Mouse (Mus musculus): ENCODE data around the gene Kalrn.

Gene Kalrn

DNA sequence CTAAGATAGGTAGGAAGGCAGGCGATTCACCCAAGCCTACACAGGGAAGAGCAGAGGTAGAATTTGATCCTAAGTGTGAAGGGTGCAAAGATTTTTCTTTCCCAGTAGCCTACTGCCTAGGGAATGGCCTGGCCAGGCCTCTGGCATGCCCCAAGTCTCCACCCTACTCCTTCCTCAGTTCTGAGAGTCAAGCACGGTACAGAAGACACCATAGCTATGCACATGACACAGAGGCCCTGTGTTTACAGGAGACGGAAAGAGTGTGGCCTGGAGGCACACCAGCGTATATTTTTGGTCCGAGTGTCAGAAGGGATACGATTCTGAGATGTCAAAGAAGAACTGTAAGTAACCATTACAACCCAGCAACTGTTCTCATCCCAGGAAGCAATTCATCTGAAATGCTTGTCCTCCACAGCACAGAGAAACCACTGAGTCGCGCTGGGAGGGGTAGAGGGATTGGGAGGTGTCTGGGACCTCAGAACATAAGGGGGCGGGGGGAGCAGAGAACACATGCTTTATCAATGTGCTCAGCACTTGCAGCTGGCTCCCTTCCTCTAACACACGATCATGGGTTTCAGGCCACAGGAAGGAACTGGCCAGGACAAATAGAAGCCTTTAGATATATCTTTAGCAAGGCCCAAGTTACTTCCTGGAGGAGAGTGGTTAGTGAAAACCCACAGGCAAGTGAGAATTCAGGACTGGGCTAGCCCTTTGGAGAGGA, 536.8 kb downstream of the Kalrn start:
- CTCF ChIA-PET = no interaction called here

DNA sequence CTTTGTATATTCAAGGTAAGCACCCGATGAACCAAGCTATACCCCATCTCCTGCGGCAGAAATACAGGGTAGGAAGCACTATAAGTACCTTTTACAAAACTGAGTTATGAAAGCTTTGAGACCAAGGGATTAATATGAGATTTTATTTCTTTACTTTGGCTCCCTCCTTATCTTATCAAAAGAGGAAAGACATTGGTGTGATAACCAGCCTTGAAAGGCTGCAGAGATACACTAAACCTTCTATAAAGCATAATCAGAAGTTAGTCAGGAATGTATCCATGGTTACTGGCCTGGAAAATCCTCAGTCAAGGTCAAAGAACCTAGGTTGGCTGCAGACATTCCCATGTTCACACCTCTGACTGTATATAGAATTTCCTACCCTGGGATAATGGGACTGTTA, 537.6 kb downstream of the Kalrn start:
- CTCF ChIA-PET = no interaction called here

GRCm38 (mm10) chr16:34034267-34034666, 539.1 kb downstream of the Kalrn start:
- CTCF ChIA-PET = no interaction called here

DNA sequence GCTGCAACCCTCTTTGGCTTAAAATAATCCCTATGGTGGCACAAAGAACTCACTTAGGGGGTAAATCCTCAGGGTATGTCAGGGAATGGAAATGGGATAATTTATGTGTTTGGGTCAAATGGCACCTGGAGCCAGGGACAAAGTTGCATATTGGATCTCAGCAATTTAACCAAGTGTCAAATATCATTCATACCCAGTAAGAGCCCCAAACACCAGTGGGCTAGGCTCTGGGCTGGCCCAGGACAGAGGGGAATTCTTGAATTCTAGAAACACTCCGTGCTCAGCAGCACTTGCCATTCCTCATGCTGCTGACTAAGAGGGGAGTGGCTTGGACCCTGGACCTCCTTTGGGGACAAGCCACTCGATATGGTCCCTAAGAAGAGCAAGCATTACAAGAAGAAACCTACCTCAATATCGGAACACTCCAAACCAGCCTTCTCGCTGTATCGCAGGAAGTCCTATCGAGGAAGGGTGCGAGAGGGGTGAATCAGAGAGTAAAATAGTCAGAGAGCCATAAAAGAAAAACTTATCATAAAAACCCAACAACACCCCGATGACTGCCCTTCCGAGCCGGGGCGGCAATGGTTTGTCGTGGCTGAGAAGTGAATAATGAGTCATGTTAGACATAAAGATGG, 541.2 kb downstream of the Kalrn start:
- CTCF ChIA-PET = no interaction called here

- CTCF ChIA-PET = no interaction called here
These were observed 541.8 kb downstream of the Kalrn start for GRCm38 (mm10) chr16:34031565-34031964.

GRCm38 (mm10) chr16:34030379-34030778, 543.0 kb downstream of the Kalrn start:
- CTCF ChIA-PET = no interaction called here

DNA sequence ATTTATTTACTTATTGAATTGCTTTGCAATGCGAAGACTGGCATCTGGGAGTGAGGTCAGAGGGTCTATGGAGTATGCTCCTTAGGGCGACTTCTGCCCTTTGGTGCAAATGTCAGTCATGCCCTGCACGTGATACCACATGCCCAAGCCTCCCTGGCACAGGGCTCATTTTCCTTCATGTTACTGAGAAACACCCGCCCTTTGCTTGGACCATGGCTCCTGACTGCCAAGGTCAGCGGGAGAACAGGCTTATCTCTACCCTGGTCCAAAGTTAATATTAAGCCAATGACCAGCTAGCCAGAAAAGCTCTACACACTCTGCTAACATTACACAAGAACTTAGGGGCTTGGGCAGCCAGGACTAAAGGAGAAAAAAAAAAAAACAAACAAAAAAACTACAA, 543.5 kb downstream of the Kalrn start:
- CTCF ChIA-PET = interaction anchor here (0.7 kb wide), 1 partner anchor 101 kb away, joined by 4 read pairs; no protein-coding TSS in a partner anchor

- CTCF ChIA-PET = no interaction called here
These were observed 556.1 kb downstream of the Kalrn start for GRCm38 (mm10) chr16:34017241-34017640.

DNA sequence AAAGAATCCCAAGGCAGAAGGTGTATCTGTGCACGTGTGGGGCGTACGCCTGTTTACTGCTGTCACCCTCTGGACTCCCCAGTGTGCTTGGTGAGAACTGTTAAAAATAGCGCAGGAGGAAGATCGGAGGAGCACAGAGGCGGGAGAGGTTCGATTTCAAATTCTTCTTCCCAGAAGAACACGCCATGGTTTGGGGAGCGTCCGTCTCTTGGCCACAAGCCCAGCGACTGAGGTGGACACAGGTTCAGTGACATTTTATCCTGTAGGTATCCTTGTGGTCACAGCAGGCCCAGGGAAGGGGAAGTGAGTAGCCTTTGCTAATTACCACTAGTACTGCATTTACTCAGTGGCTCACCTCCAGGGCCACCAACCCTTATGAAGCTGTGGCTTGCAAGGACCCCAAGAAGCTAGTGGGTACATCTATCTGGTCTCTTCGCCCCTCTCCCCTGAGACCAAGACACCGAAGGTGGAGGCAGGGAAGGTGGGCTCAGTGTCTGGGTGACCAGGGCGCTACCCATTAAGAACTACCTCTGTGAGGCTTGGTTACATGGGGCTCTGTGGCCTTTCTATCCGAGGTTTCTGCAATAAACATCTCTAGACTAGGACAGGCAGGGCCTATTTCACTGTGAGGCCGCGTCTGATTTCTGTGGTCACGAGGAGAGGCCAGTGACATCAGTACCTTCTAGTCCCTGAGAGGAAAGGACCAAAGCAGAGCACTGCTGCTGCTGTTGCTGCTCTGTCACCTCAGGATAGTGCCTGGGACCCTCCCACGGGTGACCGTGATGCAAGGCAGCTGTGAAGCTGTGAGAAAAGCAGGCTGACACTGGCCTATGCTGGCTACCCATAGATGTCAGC, 561.1 kb downstream of the Kalrn start:
- CTCF ChIA-PET = no interaction called here

- CTCF ChIA-PET = no interaction called here
These were observed 563.8 kb downstream of the Kalrn start for GRCm38 (mm10) chr16:34009567-34009966.

- CTCF ChIA-PET = no interaction called here
These were observed 567.3 kb downstream of the Kalrn start for GRCm38 (mm10) chr16:34005986-34006385.

DNA sequence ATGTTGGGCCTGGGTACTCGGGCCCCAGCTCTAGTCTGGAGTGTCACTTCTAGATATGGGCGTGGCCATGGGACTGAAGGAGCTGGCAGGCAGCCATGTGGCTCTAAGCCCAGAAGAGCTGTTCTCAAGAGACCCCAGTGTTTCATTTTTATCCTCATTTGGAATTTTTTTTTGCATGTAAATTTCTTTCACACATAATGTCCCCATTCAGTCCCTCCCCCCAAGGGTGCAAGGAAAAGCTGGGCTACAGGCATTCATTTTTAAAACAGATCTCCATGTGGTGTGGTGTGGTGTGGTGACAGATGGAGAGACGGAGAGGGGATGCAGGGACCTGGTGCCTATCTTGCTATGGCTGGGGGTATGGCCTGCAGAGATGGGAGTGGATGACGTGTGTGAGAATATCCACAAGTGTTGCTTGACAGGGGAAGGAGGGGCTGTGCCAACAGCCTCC, 569.2 kb downstream of the Kalrn start:
- CTCF ChIA-PET = no interaction called here

DNA sequence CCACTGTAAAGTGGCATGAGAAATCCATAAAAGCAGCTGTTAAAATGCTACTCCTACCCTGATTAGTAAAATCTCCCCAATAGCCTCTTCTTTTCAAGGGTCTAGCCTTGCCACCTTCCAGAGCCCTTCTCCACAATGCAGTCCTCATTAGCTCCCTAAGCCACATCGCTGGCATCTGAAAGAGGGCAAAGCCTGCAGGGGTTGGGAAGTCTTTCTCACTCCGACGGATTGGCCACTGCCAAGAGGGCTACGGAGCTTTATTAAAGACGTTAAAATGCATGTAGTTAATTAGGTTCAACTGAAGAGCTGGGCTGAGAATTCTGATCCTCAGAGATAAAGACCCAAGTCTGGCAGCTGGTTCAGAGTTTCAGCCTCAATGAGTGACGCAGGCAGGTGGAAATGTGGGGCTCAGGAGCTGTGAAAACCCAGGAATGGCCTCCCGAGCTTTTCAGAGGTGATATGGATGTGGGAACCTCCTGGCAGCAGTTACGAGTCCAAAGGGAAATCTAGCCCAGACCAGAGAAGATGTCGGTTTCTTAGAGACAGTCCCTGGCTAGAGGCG, 569.7 kb downstream of the Kalrn start:
- CTCF ChIA-PET = no interaction called here

DNA sequence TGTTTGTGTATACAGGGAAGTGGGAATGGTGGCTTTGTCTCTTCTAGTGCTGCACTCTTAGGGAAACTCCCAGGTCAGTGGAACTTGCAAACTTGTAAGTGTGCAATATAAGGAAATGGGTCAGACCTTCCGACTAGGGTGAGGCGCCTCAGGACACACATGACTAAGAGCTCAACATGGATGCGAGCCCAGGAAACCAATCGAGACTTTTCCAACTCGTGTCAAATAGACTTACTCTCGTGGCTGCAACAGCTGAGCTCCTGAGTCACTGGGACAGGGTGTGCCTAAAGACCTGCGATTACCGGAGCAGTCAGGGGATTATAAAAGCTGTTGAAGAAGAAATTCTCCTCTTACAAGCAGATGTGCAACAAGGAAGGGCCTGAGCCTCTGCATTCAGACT, 572.6 kb downstream of the Kalrn start:
- CTCF ChIA-PET = interaction anchor here (1.0 kb wide), 1 partner anchor 12 kb away, joined by 3 read pairs; no protein-coding TSS in a partner anchor

- CTCF ChIA-PET = interaction anchor here (0.8 to 1.4 kb wide), 4 partner anchors 15 to 118 kb away, joined by 3 to 5 read pairs (median 4); no protein-coding TSS in a partner anchor
These were observed 573.9 kb downstream of the Kalrn start for GRCm38 (mm10) chr16:33999388-33999787.

DNA sequence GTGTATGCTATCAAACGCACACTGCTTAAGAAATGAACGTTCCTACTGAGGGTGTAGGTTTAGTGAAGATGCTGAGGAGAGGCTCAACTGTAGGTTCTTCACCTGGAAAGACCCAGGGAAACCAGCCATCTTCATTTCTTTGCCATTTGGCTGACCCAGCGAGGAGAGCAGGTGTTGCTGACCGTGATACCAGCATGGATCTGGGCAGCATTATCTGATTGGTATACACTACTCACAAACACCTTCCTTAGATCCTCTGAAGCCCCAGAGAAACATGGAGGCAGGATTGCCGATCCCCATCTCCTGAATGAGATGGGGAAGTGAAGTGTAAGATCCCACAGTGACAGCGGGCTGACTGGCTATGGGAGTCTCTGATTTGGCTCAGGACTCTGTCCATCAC, 575.3 kb downstream of the Kalrn start:
- CTCF ChIA-PET = no interaction called here

DNA sequence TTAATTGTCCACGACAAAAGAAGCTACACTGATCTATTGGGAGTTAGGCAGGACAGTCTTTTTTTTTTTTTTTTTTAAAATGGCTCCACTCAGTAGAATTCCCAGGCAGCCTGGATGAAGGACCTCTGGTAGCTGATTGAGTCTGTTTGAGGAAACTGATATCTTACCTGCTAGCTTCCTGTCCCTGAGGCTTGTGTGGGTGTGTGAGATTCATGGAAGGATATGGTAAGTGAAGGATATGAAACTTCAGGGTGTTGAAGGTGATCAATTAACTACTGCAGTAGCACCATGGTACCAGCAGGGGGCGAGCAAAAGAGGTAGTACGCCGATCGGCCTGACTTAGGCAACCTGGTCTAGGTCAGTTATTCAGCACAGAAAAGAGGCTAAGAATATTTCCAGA, 577.3 kb downstream of the Kalrn start:
- CTCF ChIA-PET = interaction anchor here (0.5 to 2.6 kb wide), 2 partner anchors 23 to 118 kb away, joined by 3 to 22 read pairs; no protein-coding TSS in a partner anchor

- CTCF ChIA-PET = interaction anchor here (2.6 kb wide), 1 partner anchor 119 kb away, joined by 22 read pairs; no protein-coding TSS in a partner anchor
These were observed 577.8 kb downstream of the Kalrn start for GRCm38 (mm10) chr16:33995496-33995895.

DNA sequence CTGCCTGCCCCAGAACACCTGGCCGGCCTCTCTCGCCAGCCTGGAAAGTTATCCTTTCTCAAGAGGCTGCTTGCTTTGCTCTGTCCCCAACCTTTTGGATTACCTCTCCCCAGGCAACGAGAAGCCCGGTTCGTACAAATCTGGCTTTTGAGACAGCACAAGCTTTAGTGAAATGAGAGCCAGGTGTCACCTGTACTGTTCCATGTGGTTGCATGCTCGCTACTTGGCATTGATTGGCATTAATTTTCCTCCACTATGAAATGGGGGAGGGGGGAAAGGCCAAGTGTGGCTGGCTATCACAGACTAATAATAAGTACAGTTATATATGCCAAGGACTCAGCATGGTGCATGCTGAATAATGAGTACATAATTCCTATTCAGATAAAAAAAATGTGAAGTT, 579.0 kb downstream of the Kalrn start:
- CTCF ChIA-PET = interaction anchor here (2.6 kb wide), 1 partner anchor 120 kb away, joined by 22 read pairs; no protein-coding TSS in a partner anchor

GRCm38 (mm10) chr16:33990712-33991111, 582.6 kb downstream of the Kalrn start:
- CTCF ChIA-PET = no interaction called here

GRCm38 (mm10) chr16:33989106-33989505, 584.2 kb downstream of the Kalrn start:
- CTCF ChIA-PET = interaction anchor here (1.3 to 1.6 kb wide), 2 partner anchors 12 kb away, joined by 3 to 5 read pairs; no protein-coding TSS in a partner anchor

Data from spleen, embryonic (tissue).